Mouse (Mus musculus) stomach, embryonic 15.5 days (tissue): ENCODE measurements at regions not wholly inside any gene's neighbourhood (a gene's known extent, or its start where the extent isn't known, plus 50 kb on each side); places are given as distances from the start of the nearest gene placed in this dataset.
A peak's percentile ranks its signal among the peaks of the same experiment; 100 is the strongest.

Experiments
- ATAC-seq: fragments of 200-750 bp; cut with Nextera tagmentation; 2 replicates; pipeline ENCODE4 v1.8.0; 2017; ENCODE audit warnings: low read depth, moderate number of reproducible peaks, moderate TSS enrichment; ENCODE audit not compliant: insufficient read depth, low FRiP score
- H3K27ac ChIP-seq: fragments of 300-500 bp; sonication (generic); 2 replicates; pipeline ENCODE4 v1.5.1; 2015; ENCODE audit warnings: mild to moderate bottlenecking, inconsistent platforms
- H3K27me3 ChIP-seq: fragments of 300-500 bp; sonication (generic); replicated peaks from 2 replicates; pipeline ENCODE4 v1.6.1; 2015; ENCODE audit warnings: inconsistent platforms
- H3K36me3 ChIP-seq: fragments of 300-500 bp; sonication (generic); 2 replicates; pipeline ENCODE4 v1.6.1; 2015; ENCODE audit warnings: inconsistent platforms
- H3K4me1 ChIP-seq: fragments of 300-500 bp; sonication (generic); 2 replicates; pipeline ENCODE4 v1.6.1; 2015; ENCODE audit warnings: inconsistent platforms
- H3K4me2 ChIP-seq: fragments of 300-500 bp; sonication (generic); 2 replicates; pipeline ENCODE4 v1.6.1; 2015; ENCODE audit warnings: mild to moderate bottlenecking, inconsistent platforms
- H3K4me3 ChIP-seq: fragments of 300-500 bp; sonication (generic); replicated peaks from 2 replicates; pipeline ENCODE4 v1.5.1; 2015; ENCODE audit warnings: inconsistent platforms
- H3K9ac ChIP-seq: fragments of 300-500 bp; sonication (generic); 2 replicates; pipeline ENCODE4 v1.6.1; 2015; ENCODE audit warnings: inconsistent platforms
- H3K9me3 ChIP-seq: fragments of 300-500 bp; sonication (generic); 2 replicates; pipeline ENCODE4 v1.6.1; 2016; ENCODE audit warnings: inconsistent platforms
- WGBS: fragments of 180-500 bp; shearing (Covaris S2); methylation state at CpG from one replicate; pipeline ENCODE4 v1.1.7; 2015; 5-methylcytosine and 5-hydroxymethylcytosine counted together

- no peaks in the 10 kb centered on the region for H3K36me3 ChIP-seq
- no peaks in the 10 kb centered on the region for H3K9me3 ChIP-seq
- H3K9ac ChIP-seq: no peak overlapping the region
- ATAC-seq: no peak
- H3K4me2 ChIP-seq: no peak overlapping the region
- no peaks in the 10 kb centered on the region for H3K4me1 ChIP-seq
- H3K4me3 ChIP-seq: no peak overlapping the region
- H3K27me3 ChIP-seq: no peaks in the 10 kb centered on the region
- no peak overlapping the region for H3K27ac ChIP-seq
- WGBS: 94% methylated on average over 5 of the region's 5 CpGs
Measured at GRCm38 (mm10) chr10:37322310-37322709, 183.6 kb upstream of the Marcks start.

GRCm38 (mm10) chr10:37321171-37321570 is 182.5 kb upstream of the Marcks start:
- Histone ChIP-seq H3K4me3 (no peak overlapping the region), H3K4me2 (no peak overlapping the region), H3K36me3 (no peaks in the 10 kb centered on the region), H3K27ac (no peak overlapping the region), H3K9ac (no peak overlapping the region), H3K4me1 (no peaks in the 10 kb centered on the region), H3K9me3 (no peaks in the 10 kb centered on the region), H3K27me3 (no peaks in the 10 kb centered on the region)
- 83% methylated on average over 3 of the region's 3 CpGs for WGBS
- no peak for ATAC-seq

DNA sequence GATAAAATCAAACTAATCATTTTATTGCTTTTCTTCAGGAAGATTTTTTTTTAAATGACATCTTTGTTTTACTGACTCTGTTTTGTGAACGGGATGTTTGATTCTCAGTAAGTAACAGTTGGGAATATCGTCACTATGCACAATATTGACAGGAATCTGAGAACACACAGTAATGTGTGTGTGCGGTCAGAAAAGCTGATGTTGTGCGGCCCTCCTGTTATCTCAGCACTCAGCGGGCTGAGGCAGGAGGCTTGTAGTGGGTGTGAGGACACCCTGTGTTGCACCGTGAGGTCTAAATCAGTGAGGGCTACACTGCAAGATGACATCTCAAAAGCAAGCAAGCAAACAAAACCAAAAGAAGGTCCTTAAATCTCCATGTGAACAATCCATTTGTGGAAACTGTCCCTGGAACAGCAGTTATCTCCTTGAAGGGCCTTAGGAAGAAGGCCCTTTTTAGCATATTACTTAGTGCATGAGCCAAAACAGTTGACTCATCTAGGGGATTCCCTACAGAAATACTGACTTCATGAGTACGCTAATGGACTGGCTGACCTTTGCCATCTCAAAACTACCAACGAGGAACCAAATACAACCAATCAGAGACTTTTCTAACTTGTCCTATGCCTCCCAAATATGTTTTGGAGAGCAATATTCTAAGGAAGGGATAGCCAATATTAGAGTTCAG is 181.2 kb upstream of the Marcks start:
- Histone ChIP-seq H3K36me3 (no peaks in the 10 kb centered on the region), H3K4me3 (no peak overlapping the region), H3K4me2 (no peak overlapping the region), H3K9ac (no peak overlapping the region), H3K4me1 (no peaks in the 10 kb centered on the region), H3K27me3 (no peaks in the 10 kb centered on the region), H3K27ac (no peak overlapping the region), H3K9me3 (no peaks in the 10 kb centered on the region)
- ATAC-seq: no peak
- WGBS: 85% methylated on average over 8 of the region's 8 CpGs

GRCm38 (mm10) chr10:37316701-37317100 is 178.0 kb upstream of the Marcks start:
- Histone ChIP-seq H3K9ac (no peak overlapping the region), H3K27me3 (no peaks in the 10 kb centered on the region), H3K4me1 (no peaks in the 10 kb centered on the region), H3K4me2 (no peak overlapping the region), H3K27ac (no peak overlapping the region), H3K4me3 (no peak overlapping the region), H3K36me3 (no peaks in the 10 kb centered on the region), H3K9me3 (no peaks in the 10 kb centered on the region)
- 78% methylated on average over 3 of the region's 3 CpGs for WGBS
- ATAC-seq: no peak

GRCm38 (mm10) chr10:37315804-37316203 is 177.1 kb upstream of the Marcks start:
- Histone ChIP-seq H3K4me3 (no peak overlapping the region), H3K36me3 (no peaks in the 10 kb centered on the region), H3K4me2 (no peak overlapping the region), H3K27me3 (no peaks in the 10 kb centered on the region), H3K9ac (no peak overlapping the region), H3K4me1 (no peaks in the 10 kb centered on the region), H3K9me3 (no peaks in the 10 kb centered on the region), H3K27ac (no peak overlapping the region)
- ATAC-seq: no peak
- 100% methylated on average over 1 of the region's 1 CpGs for WGBS

- ATAC-seq: 0 out of 2 replicates have a peak, but pooled peaks have one; percentile 27
- H3K9me3 ChIP-seq: no peaks in the 10 kb centered on the region
- H3K4me2 ChIP-seq: no peak overlapping the region
- no peaks in the 10 kb centered on the region for H3K27me3 ChIP-seq
- no peaks in the 10 kb centered on the region for H3K36me3 ChIP-seq
- H3K9ac ChIP-seq: no peak overlapping the region
- H3K4me1 ChIP-seq: no peaks in the 10 kb centered on the region
- WGBS: 76% methylated on average over 5 of the region's 5 CpGs
- H3K27ac ChIP-seq: no peak overlapping the region
- H3K4me3 ChIP-seq: no peak overlapping the region
Measured at GRCm38 (mm10) chr10:37314746-37315430, 176.2 kb upstream of the Marcks start.

DNA sequence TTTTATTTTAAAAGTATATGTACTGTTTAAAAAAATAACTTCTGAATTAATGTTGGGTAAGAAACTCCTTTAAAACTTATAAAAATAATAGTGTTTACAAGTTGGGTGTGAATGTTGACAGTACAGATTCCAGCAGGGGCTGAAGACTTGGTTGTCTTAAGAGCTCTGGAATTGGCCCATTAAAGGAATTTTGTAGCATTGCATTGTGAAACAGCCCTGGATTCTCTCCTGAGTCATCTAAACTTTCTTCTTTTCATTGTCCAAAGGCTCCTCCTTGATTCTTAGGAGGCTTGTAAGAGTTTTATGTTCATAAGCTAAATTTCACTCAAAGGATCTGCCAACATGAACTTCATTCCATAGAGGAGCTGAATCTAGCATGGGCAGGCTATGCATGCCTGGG is 174.7 kb upstream of the Marcks start:
- no peak overlapping the region for H3K9ac ChIP-seq
- no peaks in the 10 kb centered on the region for H3K9me3 ChIP-seq
- H3K4me2 ChIP-seq: no peak overlapping the region
- H3K4me3 ChIP-seq: no peak overlapping the region
- no peak for ATAC-seq
- no peaks in the 10 kb centered on the region for H3K27me3 ChIP-seq
- H3K4me1 ChIP-seq: no peaks in the 10 kb centered on the region
- H3K27ac ChIP-seq: no peak overlapping the region
- H3K36me3 ChIP-seq: no peaks in the 10 kb centered on the region

DNA sequence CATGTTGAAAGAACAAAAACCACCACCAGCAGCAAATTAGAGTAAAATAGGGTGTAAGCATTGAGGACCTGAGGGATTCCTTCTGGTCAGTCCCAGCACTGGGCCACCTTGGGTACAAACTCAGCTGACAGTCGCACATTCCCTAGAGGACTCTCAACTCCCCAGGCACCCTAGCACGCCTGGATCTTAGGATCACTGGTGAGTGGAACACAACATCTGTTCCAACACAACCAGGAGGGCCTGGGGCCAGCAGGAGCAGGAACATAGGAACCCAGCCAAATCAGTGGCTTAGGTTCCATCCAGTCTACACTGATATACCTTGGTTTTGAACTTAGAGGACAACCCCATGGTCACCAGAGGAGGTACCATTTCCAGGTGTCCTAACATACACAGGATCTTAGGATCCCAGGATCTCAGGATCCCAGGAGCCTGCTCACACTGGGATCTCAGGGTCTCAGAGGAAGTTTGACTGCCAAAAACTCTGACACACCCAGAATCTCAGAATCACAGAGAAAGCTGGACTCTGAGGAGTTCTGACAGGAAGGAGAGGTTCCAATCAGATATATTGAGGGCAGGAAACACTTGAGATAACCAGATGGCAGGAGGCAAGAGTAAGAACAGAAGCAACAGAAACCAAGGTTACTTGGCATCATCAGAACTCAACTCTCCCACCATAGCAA is 171.7 kb upstream of the Marcks start:
- H3K4me1 ChIP-seq: no peaks in the 10 kb centered on the region
- no peak overlapping the region for H3K27ac ChIP-seq
- H3K4me3 ChIP-seq: no peak overlapping the region
- H3K27me3 ChIP-seq: no peaks in the 10 kb centered on the region
- 87% methylated on average over 2 of the region's 2 CpGs for WGBS
- ATAC-seq: no peak
- no peaks in the 10 kb centered on the region for H3K36me3 ChIP-seq
- no peak overlapping the region for H3K9ac ChIP-seq
- H3K4me2 ChIP-seq: no peak overlapping the region
- H3K9me3 ChIP-seq: no peaks in the 10 kb centered on the region

DNA sequence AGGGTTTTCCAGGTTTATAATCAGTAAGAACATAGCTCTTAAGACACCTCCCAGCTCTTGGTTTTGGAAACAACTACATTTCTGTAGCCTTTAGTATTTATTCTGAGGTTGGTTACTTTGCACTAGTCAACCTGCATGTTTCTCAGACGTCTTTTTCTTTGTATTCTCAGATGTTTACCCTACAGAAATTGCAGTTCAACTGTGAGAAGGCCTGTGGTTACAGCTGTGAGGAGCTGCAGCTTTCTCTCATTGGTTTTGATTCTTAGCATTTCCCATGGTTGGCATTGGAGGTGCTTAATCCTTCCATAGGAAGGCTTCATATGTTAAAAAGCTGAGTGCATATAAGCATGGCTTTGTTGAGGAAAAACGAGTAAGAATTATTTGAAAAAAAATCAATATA is 165.9 kb upstream of the Marcks start:
- Histone ChIP-seq H3K36me3 (no peaks in the 10 kb centered on the region), H3K27ac (no peak overlapping the region), H3K9me3 (no peaks in the 10 kb centered on the region), H3K9ac (no peak overlapping the region), H3K4me2 (no peak overlapping the region), H3K4me3 (no peak overlapping the region), H3K4me1 (no peaks in the 10 kb centered on the region), H3K27me3 (no peaks in the 10 kb centered on the region)
- WGBS: 34% methylated on average over 2 of the region's 2 CpGs
- no peak for ATAC-seq

GRCm38 (mm10) chr10:37300181-37300889 is 161.6 kb upstream of the Marcks start:
- Histone ChIP-seq H3K27ac (no peak overlapping the region), H3K9me3 (no peaks in the 10 kb centered on the region), H3K27me3 (no peaks in the 10 kb centered on the region), H3K4me3 (no peak overlapping the region), H3K4me2 (no peak overlapping the region), H3K9ac (no peak overlapping the region), H3K36me3 (no peaks in the 10 kb centered on the region), H3K4me1 (no peaks in the 10 kb centered on the region)
- ATAC-seq: no peak
- 83% methylated on average over 5 of the region's 5 CpGs for WGBS

DNA sequence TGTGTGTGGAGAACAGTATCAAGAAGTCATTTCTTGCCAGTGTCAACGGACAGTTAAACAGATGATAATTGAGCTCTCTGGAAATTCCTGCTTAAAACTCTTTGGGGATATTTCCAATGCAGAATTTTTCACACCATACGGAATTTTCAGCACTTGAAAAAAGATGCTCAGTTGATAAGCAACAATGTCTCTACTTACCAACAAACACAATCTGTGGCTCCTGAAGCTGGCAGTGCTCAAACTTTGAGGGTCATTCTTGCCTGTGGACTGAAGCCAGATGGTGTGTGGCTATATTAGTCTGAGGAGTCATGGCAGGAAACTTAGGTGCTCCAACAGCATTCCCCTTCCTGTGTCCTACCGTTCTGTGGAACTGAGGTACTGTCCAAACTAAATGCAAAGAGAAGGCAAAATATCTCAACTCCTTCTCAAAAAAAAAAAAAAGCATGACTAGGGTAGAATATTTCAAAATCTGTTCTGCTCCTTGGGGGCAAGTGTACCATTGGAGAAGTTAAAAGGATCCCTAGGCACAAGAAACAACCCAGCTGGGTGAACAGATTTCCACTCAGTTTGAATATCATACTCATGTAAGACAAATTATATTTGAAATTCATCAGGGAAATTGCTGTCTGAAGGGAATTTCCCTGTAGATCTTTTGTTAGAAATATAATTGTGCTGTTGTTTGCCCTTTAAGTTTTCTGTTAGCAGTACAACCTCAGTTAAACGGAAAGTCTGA is 160.1 kb upstream of the Marcks start:
- no peaks in the 10 kb centered on the region for H3K36me3 ChIP-seq
- no peak overlapping the region for H3K27ac ChIP-seq
- H3K9ac ChIP-seq: no peak overlapping the region
- no peak overlapping the region for H3K4me3 ChIP-seq
- ATAC-seq: no peak
- H3K4me2 ChIP-seq: no peak overlapping the region
- WGBS: 71% methylated on average over 4 of the region's 4 CpGs
- H3K9me3 ChIP-seq: no peaks in the 10 kb centered on the region
- no peaks in the 10 kb centered on the region for H3K27me3 ChIP-seq
- H3K4me1 ChIP-seq: no peaks in the 10 kb centered on the region
